Mouse (Mus musculus): ENCODE results near the gene Krt18. TPM values are rescaled to one million over a fixed set of nuclear protein-coding genes. Genes with fewer than 3 reads are reported as not detected.

Krt18 gene
- total and polyA plus RNA-seq, 2 experiments from 2014 or later: 5.0 to 12.6 TPM

GRCm38 (mm10) chr15:102016787-102017186 is 11.2 kb upstream of the Krt18 start:
- WGBS: 28% methylated on average over 7 of the region's 7 CpGs
- Histone ChIP-seq H3K9me3 (ENCODE audit: low read length) (no peaks in the 10 kb centered on the region), H3K4me1 (ENCODE audit: insufficient read depth, low read length) (no peaks in the 10 kb centered on the region), H3K9ac (replicated peaks; ENCODE audit: low read length) (no peak overlapping the region), H3K36me3 (ENCODE audit: insufficient read depth, low read length) (no peaks in the 10 kb centered on the region), H3K27ac (no peak overlapping the region), H3K4me3 (ENCODE audit: low read length) (no peak overlapping the region), H3K27me3 (ENCODE audit: insufficient read depth, low read length) (no peaks in the 10 kb centered on the region), H3K4me2 (ENCODE audit: low read depth, low read length) (no peak overlapping the region)
- ATAC-seq (no peak), DNase-seq (ENCODE audit: low spot score) (no peak)
- no peak for TF ChIP-seq CTCF (IDR thresholded peaks at IDR 0.05; ENCODE audit: low read depth)

GRCm38 (mm10) chr15:102017918-102018463 is 10.0 kb upstream of the Krt18 start:
- 28% methylated on average over 7 of the region's 7 CpGs for WGBS
- no peak for DNase-seq (ENCODE audit: low spot score)

GRCm38 (mm10) chr15:102022481-102022880 is 5.5 kb upstream of the Krt18 start:
- Histone ChIP-seq H3K4me1 (ENCODE audit: insufficient read depth, low read length) (peaks cover 5% of the 10 kb centered on the region; the same call in 1 of the 2 replicates), H3K36me3 (ENCODE audit: insufficient read depth, low read length) (no peaks in the 10 kb centered on the region), H3K27ac (no peak overlapping the region), H3K9ac (replicated peaks; ENCODE audit: low read length) (no peak overlapping the region), H3K27me3 (ENCODE audit: insufficient read depth, low read length) (peaks cover 11% of the 10 kb centered on the region; the same call in 1 of the 2 replicates), H3K4me3 (ENCODE audit: low read length) (no peak overlapping the region), H3K4me2 (ENCODE audit: low read depth, low read length) (no peak overlapping the region), H3K9me3 (ENCODE audit: low read length) (no peaks in the 10 kb centered on the region)
- 33% methylated on average over 8 of the region's 8 CpGs for WGBS
- no peak for ATAC-seq
- DNase-seq (ENCODE audit: low spot score): no peak
- no peak for TF ChIP-seq CTCF (IDR thresholded peaks at IDR 0.05; ENCODE audit: low read depth)

More at GRCm38 (mm10) chr15:102017918-102018463, 10.0 kb upstream of the Krt18 start:
- peak; percentile 35; the same call in 1 of the 2 replicates for TF ChIP-seq CTCF (IDR thresholded peaks at IDR 0.05; ENCODE audit: low read depth)
- Histone ChIP-seq H3K36me3 (ENCODE audit: insufficient read depth, low read length) (no peaks in the 10 kb centered on the region), H3K9ac (replicated peaks; ENCODE audit: low read length) (no peak overlapping the region), H3K27ac (no peak overlapping the region), H3K27me3 (ENCODE audit: insufficient read depth, low read length) (no peaks in the 10 kb centered on the region), H3K4me1 (ENCODE audit: insufficient read depth, low read length) (no peaks in the 10 kb centered on the region), H3K4me3 (ENCODE audit: low read length) (no peak overlapping the region), H3K9me3 (ENCODE audit: low read length) (no peaks in the 10 kb centered on the region), H3K4me2 (ENCODE audit: low read depth, low read length) (no peak overlapping the region)
- no peak for ATAC-seq

GRCm38 (mm10) chr15:102023888-102024287 is 4.1 kb upstream of the Krt18 start:
- Histone ChIP-seq H3K9me3 (ENCODE audit: low read length) (no peaks in the 10 kb centered on the region), H3K36me3 (ENCODE audit: insufficient read depth, low read length) (no peaks in the 10 kb centered on the region), H3K4me2 (ENCODE audit: low read depth, low read length) (no peak overlapping the region), H3K27me3 (ENCODE audit: insufficient read depth, low read length) (peaks cover 16% of the 10 kb centered on the region; the same call in 1 of the 2 replicates), H3K4me1 (ENCODE audit: insufficient read depth, low read length) (peaks cover 9% of the 10 kb centered on the region; the same call in 1 of the 2 replicates), H3K4me3 (ENCODE audit: low read length) (no peak overlapping the region), H3K27ac (no peak overlapping the region), H3K9ac (replicated peaks; ENCODE audit: low read length) (no peak overlapping the region)
- ATAC-seq (no peak), DNase-seq (ENCODE audit: low spot score) (no peak)
- TF ChIP-seq CTCF (IDR thresholded peaks at IDR 0.05; ENCODE audit: low read depth): no peak
- 67% methylated on average over 8 of the region's 8 CpGs for WGBS

- no peaks in the 10 kb centered on the region for H3K36me3 ChIP-seq (ENCODE audit: insufficient read depth, low read length)
- H3K9ac ChIP-seq (replicated peaks; ENCODE audit: low read length): no peak overlapping the region
- H3K4me2 ChIP-seq (ENCODE audit: low read depth, low read length): peak overlapping the region; percentile 19
- H3K9me3 ChIP-seq (ENCODE audit: low read length): no peaks in the 10 kb centered on the region
- 18% methylated on average over 22 of the region's 22 CpGs for WGBS
- no peak for TF ChIP-seq CTCF (IDR thresholded peaks at IDR 0.05; ENCODE audit: low read depth)
- H3K27ac ChIP-seq: no peak overlapping the region
- no peak for ATAC-seq
- H3K4me3 ChIP-seq (ENCODE audit: low read length): no peak overlapping the region
- DNase-seq (ENCODE audit: low spot score): no peak
- H3K27me3 ChIP-seq (ENCODE audit: insufficient read depth, low read length): peaks cover 16% of the 10 kb centered on the region; the same call in 1 of the 2 replicates
- peaks cover 9% of the 10 kb centered on the region; the same call in 1 of the 2 replicates for H3K4me1 ChIP-seq (ENCODE audit: insufficient read depth, low read length)
These were observed 2.7 kb upstream of the Krt18 start for GRCm38 (mm10) chr15:102025136-102025872.

GRCm38 (mm10) chr15:102026430-102026829 is 1.6 kb upstream of the Krt18 start:
- ATAC-seq (no peak), DNase-seq (ENCODE audit: low spot score) (no peak)
- H3K27ac ChIP-seq: no peak overlapping the region
- H3K27me3 ChIP-seq (ENCODE audit: insufficient read depth, low read length): peaks cover 16% of the 10 kb centered on the region; the same call in 1 of the 2 replicates
- 0 out of 2 replicates have a peak overlapping the region, but pooled peaks have one; percentile 19 for H3K4me2 ChIP-seq (ENCODE audit: low read depth, low read length)
- no peaks in the 10 kb centered on the region for H3K36me3 ChIP-seq (ENCODE audit: insufficient read depth, low read length)
- no peak overlapping the region for H3K9ac ChIP-seq (replicated peaks; ENCODE audit: low read length)
- no peak overlapping the region for H3K4me3 ChIP-seq (ENCODE audit: low read length)
- 14% methylated on average over 12 of the region's 12 CpGs for WGBS
- peaks cover 9% of the 10 kb centered on the region; the same call in 1 of the 2 replicates for H3K4me1 ChIP-seq (ENCODE audit: insufficient read depth, low read length)
- TF ChIP-seq CTCF (IDR thresholded peaks at IDR 0.05; ENCODE audit: low read depth): no peak
- no peaks in the 10 kb centered on the region for H3K9me3 ChIP-seq (ENCODE audit: low read length)
